Mouse (Mus musculus) macrophage (primary cell): Measurements from ENCODE around the gene 1700003E16Rik. TPM values are rescaled to one million over a fixed set of nuclear protein-coding genes. Genes with fewer than 3 reads are reported as not detected.

Source experiments
- H3K27ac ChIP-seq: fragments of 350-480 bp; formaldehyde crosslinking; 2 replicates; pipeline ENCODE4 v1.9.0; 2021
- H3K36me3 ChIP-seq: fragments of 350-480 bp; formaldehyde crosslinking; 2 replicates; pipeline ENCODE4 v1.9.0; 2021; ENCODE audit errors: inconsistent target
- H3K4me3 ChIP-seq: fragments of 350-480 bp; formaldehyde crosslinking; 2 replicates; pipeline ENCODE4 v1.9.0; 2021; ENCODE audit errors: inconsistent target
- H3K79me2 ChIP-seq: fragments of 350-480 bp; formaldehyde crosslinking; 2 replicates; pipeline ENCODE4 v1.9.0; 2021; ENCODE audit errors: inconsistent target
- WGBS: methylation state at CpG from one replicate; pipeline ENCODE4 v1.1.7; 2026; ENCODE audit warnings: inconsistent platforms; ENCODE audit not compliant: missing documents; 5-methylcytosine and 5-hydroxymethylcytosine counted together
- polyA plus RNA-seq: library from polyadenylated mRNA; stranded (reverse); fragments of 250-400 nt; gene quantifications from 3 replicates; pipeline ENCODE4 v1.2.4, GENCODE M21; 2018; ENCODE audit warnings: inconsistent platforms

1700003E16Rik gene
- polyA plus RNA-seq, 1 experiment from 2014 or later: 0.19 TPM

- no peaks in the 10 kb centered on the region for H3K36me3 ChIP-seq
- WGBS: 31% methylated on average over 7 of the region's 7 CpGs
- peaks cover 19% of the 10 kb centered on the region; the same call in 1 of the 2 replicates for H3K79me2 ChIP-seq
- H3K4me3 ChIP-seq: no peak overlapping the region
- H3K27ac ChIP-seq: no peak overlapping the region
Measured at GRCm38 (mm10) chr6:83119734-83120051, 36.5 kb upstream of the 1700003E16Rik start.

GRCm38 (mm10) chr6:83120930-83121862, 35.0 kb upstream of the 1700003E16Rik start, which contains the start of gene Wbp1:
Gene Wbp1, minus strand, starts transcription at chr6:83121559.
- H3K36me3 ChIP-seq: no peaks in the 10 kb centered on the region
- H3K79me2 ChIP-seq: peaks cover 10% of the 10 kb centered on the region; the same call in 1 of the 2 replicates
- peak within 1 kb of the TSS; percentile 27 for H3K27ac ChIP-seq
- peak within 1 kb of the TSS; percentile 54 for H3K4me3 ChIP-seq
- under 1% methylated on average over 38 of the region's 38 CpGs for WGBS

- Histone ChIP-seq H3K27ac (no peak overlapping the region), H3K36me3 (no peaks in the 10 kb centered on the region), H3K79me2 (peaks cover 8% of the 10 kb centered on the region; the same call in 1 of the 2 replicates), H3K4me3 (peak overlapping the region; percentile 31)
- 7% methylated on average over 50 of the region's 52 CpGs for whole genome bisulfite sequencing
Measured at GRCm38 (mm10) chr6:83121863-83122710, 34.1 kb upstream of the 1700003E16Rik start.

GRCm38 (mm10) chr6:83122961-83123360, 33.2 kb upstream of the 1700003E16Rik start:
- Histone ChIP-seq H3K79me2 (peaks cover 8% of the 10 kb centered on the region; the same call in 1 of the 2 replicates), H3K27ac (no peak overlapping the region), H3K36me3 (no peaks in the 10 kb centered on the region), H3K4me3 (no peak overlapping the region)
- WGBS: 99% methylated on average over 5 of the region's 5 CpGs

- WGBS: under 1% methylated on average over 30 of the region's 30 CpGs
- peak overlapping the region; percentile 97 for H3K4me3 ChIP-seq
- H3K36me3 ChIP-seq: no peaks in the 10 kb centered on the region
- H3K27ac ChIP-seq: peak overlapping the region; percentile 51
- H3K79me2 ChIP-seq: peaks cover 8% of the 10 kb centered on the region; the same call in 1 of the 2 replicates
Measured at GRCm38 (mm10) chr6:83124851-83125312, 31.3 kb upstream of the 1700003E16Rik start.

GRCm38 (mm10) chr6:83125331-83125730, 30.9 kb upstream of the 1700003E16Rik start, which contains the start of gene Ino80b:
Gene Ino80b, minus strand, starts transcription at chr6:83125431.
- H3K27ac ChIP-seq: peak within 1 kb of the TSS; percentile 51
- 43% methylated on average over 5 of the region's 5 CpGs for WGBS

GRCm38 (mm10) chr6:83127419-83127818, 28.8 kb upstream of the 1700003E16Rik start:
- Histone ChIP-seq H3K4me3 (no peak overlapping the region), H3K27ac (no peak overlapping the region), H3K79me2 (peaks cover 8% of the 10 kb centered on the region; the same call in 1 of the 2 replicates), H3K36me3 (no peaks in the 10 kb centered on the region)
- 97% methylated on average over 5 of the region's 5 CpGs for WGBS

More at GRCm38 (mm10) chr6:83125331-83125730, 30.9 kb upstream of the 1700003E16Rik start, which contains the start of gene Ino80b:
- Histone ChIP-seq H3K4me3 (peak within 1 kb of the TSS; percentile 97), H3K79me2 (peaks cover 8% of the 10 kb centered on the region; the same call in 1 of the 2 replicates), H3K36me3 (no peaks in the 10 kb centered on the region)

- 12% methylated on average over 6 of the region's 6 CpGs for WGBS
- H3K27ac ChIP-seq: peak overlapping the region; percentile 16
Measured at GRCm38 (mm10) chr6:83131469-83132034, 24.7 kb upstream of the 1700003E16Rik start.

GRCm38 (mm10) chr6:83132176-83132919, 23.9 kb upstream of the 1700003E16Rik start:
- H3K36me3 ChIP-seq: no peaks in the 10 kb centered on the region
- 78% methylated on average over 9 of the region's 9 CpGs for WGBS
- peak overlapping the region; percentile 16 for H3K27ac ChIP-seq
- H3K4me3 ChIP-seq: no peak overlapping the region
- no peaks in the 10 kb centered on the region for H3K79me2 ChIP-seq

More at GRCm38 (mm10) chr6:83131469-83132034, 24.7 kb upstream of the 1700003E16Rik start:
- Histone ChIP-seq H3K79me2 (no peaks in the 10 kb centered on the region), H3K4me3 (no peak overlapping the region), H3K36me3 (no peaks in the 10 kb centered on the region)

- Histone ChIP-seq H3K27ac (no peak overlapping the region), H3K79me2 (no peaks in the 10 kb centered on the region), H3K4me3 (no peak overlapping the region), H3K36me3 (no peaks in the 10 kb centered on the region)
- 67% methylated on average over 3 of the region's 3 CpGs for WGBS
Measured at GRCm38 (mm10) chr6:83134226-83134625, 22.0 kb upstream of the 1700003E16Rik start.

- Histone ChIP-seq H3K36me3 (no peaks in the 10 kb centered on the region), H3K79me2 (no peaks in the 10 kb centered on the region), H3K27ac (no peak within 1 kb of the TSS), H3K4me3 (no peak within 1 kb of the TSS)
- 62% methylated on average over 7 of the region's 7 CpGs for WGBS
Measured at GRCm38 (mm10) chr6:83134951-83135513, 21.2 kb upstream of the 1700003E16Rik start, which contains the start of gene Rtkn. Gene Rtkn, plus strand, starts transcription at chr6:83135463.

- no peak overlapping the region for H3K4me3 ChIP-seq
Measured at GRCm38 (mm10) chr6:83135571-83136161, 20.5 kb upstream of the 1700003E16Rik start.

More at GRCm38 (mm10) chr6:83135571-83136161, 20.5 kb upstream of the 1700003E16Rik start:
- Histone ChIP-seq H3K36me3 (no peaks in the 10 kb centered on the region), H3K79me2 (no peaks in the 10 kb centered on the region), H3K27ac (no peak overlapping the region)
- 49% methylated on average over 33 of the region's 37 CpGs for WGBS
